Mouse (Mus musculus) forebrain, embryonic 16.5 days (tissue): ENCODE measurements at regions not wholly inside any gene's neighbourhood (a gene's known extent, or its start where the extent isn't known, plus 50 kb on each side); places are given as distances from the start of the nearest gene placed in this dataset.

Experiments used
- ATAC-seq: fragments of 200-750 bp; cut with Nextera tagmentation; 2 replicates; pipeline ENCODE4 v1.8.0; 2017; ENCODE audit warnings: mild to moderate bottlenecking, moderate library complexity
- H3K27ac ChIP-seq: fragments of 300-500 bp; sonication (generic); 2 replicates; pipeline ENCODE4 v1.5.1; 2014; ENCODE audit warnings: low read length, control low read depth
- H3K27me3 ChIP-seq: fragments of 300-500 bp; sonication (generic); replicated peaks from 2 replicates; pipeline ENCODE4 v1.6.1; 2014; ENCODE audit warnings: low read length; ENCODE audit not compliant: control insufficient read depth, insufficient read depth
- H3K36me3 ChIP-seq: fragments of 300-500 bp; sonication (generic); 2 replicates; pipeline ENCODE4 v1.6.1; 2014; ENCODE audit not compliant: control insufficient read depth, insufficient read depth
- H3K4me1 ChIP-seq: fragments of 300-500 bp; sonication (generic); replicated peaks from 2 replicates; pipeline ENCODE4 v1.6.1; 2014; ENCODE audit warnings: low read length; ENCODE audit not compliant: control insufficient read depth, insufficient read depth
- H3K4me2 ChIP-seq: fragments of 300-500 bp; sonication (generic); 2 replicates; pipeline ENCODE4 v1.6.1; 2014; ENCODE audit warnings: mild to moderate bottlenecking, low read length, control low read depth
- H3K4me3 ChIP-seq: fragments of 300-500 bp; sonication (generic); replicated peaks from 2 replicates; pipeline ENCODE4 v1.5.1; 2014; ENCODE audit warnings: mild to moderate bottlenecking, low read length, control low read depth
- H3K9ac ChIP-seq: fragments of 300-500 bp; sonication (generic); replicated peaks from 2 replicates; pipeline ENCODE4 v1.6.1; 2014; ENCODE audit warnings: low read depth, low read length, control low read depth
- H3K9me3 ChIP-seq: fragments of 300-500 bp; sonication (generic); 2 replicates; pipeline ENCODE4 v1.6.1; 2016; ENCODE audit warnings: low read length; ENCODE audit not compliant: control insufficient read depth
- WGBS: fragments of 180-500 bp; shearing (Covaris S2); extraction: QIAGEN DNeasy Blood & Tissue Kit; methylation state at CpG from one replicate; pipeline ENCODE4 v1.1.7; 2014; 5-methylcytosine and 5-hydroxymethylcytosine counted together

- no peak overlapping the region for H3K4me2 ChIP-seq
- peaks cover 6% of the 10 kb centered on the region for H3K4me1 ChIP-seq
- H3K27me3 ChIP-seq, result no peaks in the 10 kb centered on the region
- H3K36me3 ChIP-seq, result no peaks in the 10 kb centered on the region
- no peak overlapping the region for H3K9ac ChIP-seq
- 92% methylated on average over 5 of the region's 5 CpGs for WGBS
- no peak overlapping the region for H3K4me3 ChIP-seq
- H3K9me3 ChIP-seq, result no peaks in the 10 kb centered on the region
- no peak for ATAC-seq
- H3K27ac ChIP-seq, result no peak overlapping the region
Observed at GRCm38 (mm10) chr10:126165215-126165614, 199.2 kb downstream of the Lrig3 start.

DNA sequence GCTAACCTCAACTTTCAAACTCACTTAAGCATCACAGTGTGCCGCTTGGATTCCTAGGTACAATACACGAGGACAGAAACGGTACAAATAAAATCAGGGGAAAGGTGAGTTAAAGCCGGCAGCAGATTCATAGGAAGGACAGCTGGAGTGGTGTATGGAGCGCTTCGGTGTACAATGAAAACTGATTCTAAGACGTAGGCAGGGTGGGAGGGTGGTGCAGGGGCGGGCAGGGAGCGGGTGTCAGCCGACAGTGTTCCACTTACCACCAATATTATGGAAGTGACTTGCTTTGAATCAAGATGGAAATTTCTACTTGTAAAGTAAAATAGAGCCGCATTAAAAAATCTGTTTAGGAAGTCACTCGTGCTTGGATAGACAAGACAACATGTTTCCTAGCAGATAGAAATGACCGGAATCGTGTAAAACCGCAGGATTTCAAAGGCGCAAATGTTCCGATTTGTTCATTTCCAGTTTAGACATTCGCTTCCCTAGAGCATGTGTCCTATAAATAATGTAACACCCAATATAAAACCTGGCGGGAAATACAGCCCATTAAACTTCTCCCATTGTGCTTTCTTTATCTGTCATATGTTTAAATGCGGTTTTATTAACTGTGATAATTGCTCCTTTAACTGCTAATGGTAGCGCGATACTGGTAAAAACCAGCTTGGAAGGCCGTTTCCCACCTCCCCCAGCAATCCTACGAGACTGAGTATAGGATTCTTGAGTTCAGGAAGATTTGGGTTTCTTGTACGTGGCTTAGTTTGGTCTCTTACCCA, 203.3 kb downstream of the Lrig3 start:
- no peak for ATAC-seq
- Histone ChIP-seq H3K9ac (no peak overlapping the region), H3K27me3 (no peaks in the 10 kb centered on the region), H3K36me3 (no peaks in the 10 kb centered on the region), H3K27ac (no peak overlapping the region), H3K4me2 (no peak overlapping the region), H3K4me3 (no peak overlapping the region), H3K4me1 (no peaks in the 10 kb centered on the region), H3K9me3 (no peaks in the 10 kb centered on the region)
- WGBS, result 89% methylated on average over 25 of the region's 25 CpGs

DNA sequence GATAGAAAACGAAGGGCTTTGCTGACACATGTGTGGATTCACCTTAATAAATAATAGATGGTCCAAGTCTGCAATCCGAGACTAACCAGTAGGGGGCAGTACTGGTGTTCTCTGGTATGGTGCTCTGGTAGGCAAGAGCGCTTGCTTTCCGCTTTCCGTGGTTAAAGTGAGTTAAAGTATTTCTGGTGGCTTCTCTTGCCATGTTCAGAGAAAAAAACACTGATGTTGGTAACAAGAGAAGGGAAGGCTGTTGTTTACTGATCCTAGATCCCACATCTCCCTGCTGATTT, 203.9 kb downstream of the Lrig3 start:
- 70% methylated on average over 5 of the region's 5 CpGs for WGBS
- H3K9ac ChIP-seq, result no peak overlapping the region
- no peak for ATAC-seq
- H3K36me3 ChIP-seq, result no peaks in the 10 kb centered on the region
- no peak overlapping the region for H3K4me2 ChIP-seq
- H3K4me3 ChIP-seq, result no peak overlapping the region
- H3K27me3 ChIP-seq, result no peaks in the 10 kb centered on the region
- no peaks in the 10 kb centered on the region for H3K4me1 ChIP-seq
- no peaks in the 10 kb centered on the region for H3K9me3 ChIP-seq
- no peak overlapping the region for H3K27ac ChIP-seq

DNA sequence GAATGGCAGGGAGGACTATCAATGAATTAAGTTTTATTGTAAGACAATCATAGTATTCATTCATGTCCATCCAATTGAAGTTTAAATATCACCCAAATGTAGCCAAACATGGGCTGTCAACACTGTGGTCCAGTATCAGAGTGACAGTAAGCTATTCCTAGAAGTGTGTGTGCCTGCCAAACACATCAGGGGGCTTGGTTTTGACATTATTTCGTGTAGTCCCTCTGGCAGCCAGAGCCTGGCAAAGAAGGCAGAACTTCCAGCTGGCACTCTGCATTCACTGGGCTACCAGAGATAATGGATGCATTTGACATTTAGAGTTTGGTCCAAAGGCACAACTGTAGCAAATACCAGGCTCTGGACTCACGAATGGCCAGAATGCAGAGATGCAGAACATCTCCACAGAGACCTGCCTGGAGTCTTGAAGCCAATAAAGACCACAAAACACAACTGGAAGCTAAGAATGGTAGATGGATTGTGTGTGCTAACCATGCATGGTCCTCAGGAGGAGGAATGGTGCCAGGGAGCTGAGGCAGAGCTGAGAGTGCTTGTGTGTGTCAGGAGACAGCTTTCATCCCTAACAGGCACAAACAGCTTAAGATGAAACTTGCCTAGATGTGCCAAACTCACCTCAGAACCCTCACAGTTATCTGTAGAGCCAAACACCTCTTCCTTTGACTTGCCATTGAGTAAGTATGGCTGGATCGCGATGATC, 210.9 kb downstream of the Lrig3 start:
- Histone ChIP-seq H3K36me3 (no peaks in the 10 kb centered on the region), H3K27ac (no peak overlapping the region), H3K4me1 (no peaks in the 10 kb centered on the region), H3K27me3 (no peaks in the 10 kb centered on the region), H3K9me3 (no peaks in the 10 kb centered on the region), H3K4me3 (no peak overlapping the region), H3K9ac (no peak overlapping the region), H3K4me2 (no peak overlapping the region)
- no peak for ATAC-seq
- WGBS, result 73% methylated on average over 4 of the region's 4 CpGs

DNA sequence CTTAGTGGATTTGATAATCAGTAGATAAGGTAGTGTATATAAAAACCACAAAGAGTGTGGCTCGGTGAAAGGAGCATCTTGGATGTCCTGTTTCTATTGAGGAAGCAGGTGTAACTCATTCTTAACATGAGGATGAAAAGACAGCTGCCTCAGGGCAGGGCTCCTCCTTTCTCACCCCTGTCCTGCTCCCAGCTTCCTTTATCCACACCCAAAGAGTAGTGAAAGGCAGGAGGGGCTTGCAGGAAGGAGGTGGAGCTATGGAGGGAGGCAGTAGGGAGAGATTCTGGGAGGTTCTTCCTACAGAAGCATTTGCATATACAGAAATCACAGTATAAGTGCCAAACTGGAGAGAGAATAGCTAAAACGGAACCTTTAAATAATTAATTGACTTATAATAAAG, 216.4 kb downstream of the Lrig3 start:
- 88% methylated on average over 2 of the region's 2 CpGs for WGBS
- H3K27ac ChIP-seq, result no peak overlapping the region
- no peaks in the 10 kb centered on the region for H3K27me3 ChIP-seq
- no peak for ATAC-seq
- no peaks in the 10 kb centered on the region for H3K9me3 ChIP-seq
- H3K4me1 ChIP-seq, result no peaks in the 10 kb centered on the region
- no peak overlapping the region for H3K9ac ChIP-seq
- H3K4me3 ChIP-seq, result no peak overlapping the region
- H3K4me2 ChIP-seq, result no peak overlapping the region
- H3K36me3 ChIP-seq, result no peaks in the 10 kb centered on the region

DNA sequence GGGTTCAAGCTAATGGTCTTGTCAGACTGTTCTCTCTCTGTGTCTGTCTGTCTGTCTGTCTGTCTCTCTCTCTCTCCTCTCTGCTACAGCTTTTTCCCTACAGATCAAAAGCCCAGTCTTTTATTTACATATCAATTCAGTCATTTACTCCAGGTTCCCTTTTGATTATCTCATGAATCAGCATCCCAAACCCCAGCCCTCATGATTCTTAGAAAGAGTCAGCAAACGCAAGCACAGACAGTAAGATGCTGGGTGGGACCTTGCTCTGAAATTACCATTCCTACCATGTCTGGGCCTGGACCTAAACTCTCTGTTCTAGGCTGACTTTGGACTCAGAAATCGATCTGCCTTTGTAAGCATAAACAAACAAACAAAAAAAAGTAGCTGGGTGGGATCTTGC, 218.0 kb downstream of the Lrig3 start:
- no peak overlapping the region for H3K4me2 ChIP-seq

GRCm38 (mm10) chr10:126185410-126185809, 219.4 kb downstream of the Lrig3 start:
- Histone ChIP-seq H3K4me2 (no peak overlapping the region), H3K4me3 (no peak overlapping the region), H3K9me3 (no peaks in the 10 kb centered on the region), H3K4me1 (no peaks in the 10 kb centered on the region), H3K27ac (no peak overlapping the region), H3K9ac (no peak overlapping the region), H3K36me3 (no peaks in the 10 kb centered on the region), H3K27me3 (no peaks in the 10 kb centered on the region)
- WGBS, result 82% methylated on average over 5 of the region's 5 CpGs
- ATAC-seq, result no peak

More for the DNA sequence above, 218.0 kb downstream of the Lrig3 start:
- ATAC-seq, result no peak
- Histone ChIP-seq H3K9me3 (no peaks in the 10 kb centered on the region), H3K27ac (no peak overlapping the region), H3K36me3 (no peaks in the 10 kb centered on the region), H3K4me1 (no peaks in the 10 kb centered on the region), H3K4me3 (no peak overlapping the region), H3K9ac (no peak overlapping the region), H3K27me3 (no peaks in the 10 kb centered on the region)
- 70% methylated on average over 2 of the region's 2 CpGs for WGBS

- H3K4me1 ChIP-seq, result no peaks in the 10 kb centered on the region
- H3K4me3 ChIP-seq, result no peak overlapping the region
- no peak overlapping the region for H3K27ac ChIP-seq
- WGBS, result 87% methylated on average over 10 of the region's 10 CpGs
- no peaks in the 10 kb centered on the region for H3K36me3 ChIP-seq
- H3K4me2 ChIP-seq, result no peak overlapping the region
- no peak overlapping the region for H3K9ac ChIP-seq
- H3K27me3 ChIP-seq, result no peaks in the 10 kb centered on the region
- H3K9me3 ChIP-seq, result no peaks in the 10 kb centered on the region
- ATAC-seq, result no peak
Observed at GRCm38 (mm10) chr10:126186086-126186485, 220.1 kb downstream of the Lrig3 start.

GRCm38 (mm10) chr10:126189001-126189400, 223.0 kb downstream of the Lrig3 start:
- H3K4me2 ChIP-seq, result no peak overlapping the region
- H3K27ac ChIP-seq, result no peak overlapping the region
- 72% methylated on average over 10 of the region's 10 CpGs for WGBS
- no peak overlapping the region for H3K9ac ChIP-seq
- no peaks in the 10 kb centered on the region for H3K9me3 ChIP-seq
- no peak overlapping the region for H3K4me3 ChIP-seq
- no peaks in the 10 kb centered on the region for H3K36me3 ChIP-seq
- no peaks in the 10 kb centered on the region for H3K27me3 ChIP-seq
- ATAC-seq, result no peak
- H3K4me1 ChIP-seq, result no peaks in the 10 kb centered on the region
